Mouse (Mus musculus) cerebellum, adult 11-12 months (tissue): ENCODE data around the gene Lpar6.

Experiments used
- DNase-seq: peaks from one replicate; pipeline ENCODE4 v3.0.0; 2022

Gene Lpar6

DNA sequence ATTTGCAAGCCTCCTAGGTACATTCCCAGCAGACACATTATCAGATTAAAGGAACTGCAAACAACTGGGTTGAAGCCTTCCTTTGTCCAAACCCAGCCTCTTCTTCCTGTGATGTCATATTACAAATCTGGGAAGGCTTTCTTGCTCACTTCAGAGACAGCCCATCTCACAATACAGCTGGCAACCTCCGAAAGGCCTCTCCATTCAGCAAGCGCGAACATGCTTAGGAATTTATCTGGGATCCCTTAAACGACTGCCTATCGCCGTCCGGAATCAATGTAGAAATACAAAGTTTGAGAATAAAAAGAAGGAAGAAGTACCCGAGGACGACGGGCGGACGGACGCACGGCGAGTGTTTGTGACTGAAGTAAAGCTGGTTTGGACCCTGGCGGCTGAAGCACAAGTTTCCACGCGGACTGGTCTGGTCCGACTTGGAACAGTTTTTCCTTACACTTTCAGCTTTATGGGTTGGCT is at the start of gene Lpar6:
TSS of gene Lpar6 (plus strand) at position 48 of the 474 bp plus-strand sequence.
- DNase-seq = no peak

DNA sequence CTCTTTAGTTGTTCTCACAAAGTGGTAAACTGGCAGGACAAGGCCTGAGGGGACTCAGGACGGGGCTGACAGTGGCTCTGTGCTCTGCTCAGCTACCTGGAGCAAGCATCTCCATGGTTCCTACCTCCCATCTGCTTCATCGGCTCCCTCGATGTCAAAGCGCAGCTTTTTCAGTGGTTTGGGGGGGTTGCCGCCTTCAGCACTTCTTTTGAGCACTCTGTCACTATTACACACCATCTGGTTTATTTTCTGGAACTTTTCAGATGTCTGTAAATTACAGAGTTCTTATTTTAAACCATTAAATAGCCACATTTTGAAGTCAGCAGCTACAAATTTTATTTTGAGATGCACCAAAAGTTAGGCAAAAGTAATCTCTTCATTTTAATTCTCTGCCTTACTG is 38.6 kb upstream of the Lpar6 start:
- no peak for DNase-seq

DNA sequence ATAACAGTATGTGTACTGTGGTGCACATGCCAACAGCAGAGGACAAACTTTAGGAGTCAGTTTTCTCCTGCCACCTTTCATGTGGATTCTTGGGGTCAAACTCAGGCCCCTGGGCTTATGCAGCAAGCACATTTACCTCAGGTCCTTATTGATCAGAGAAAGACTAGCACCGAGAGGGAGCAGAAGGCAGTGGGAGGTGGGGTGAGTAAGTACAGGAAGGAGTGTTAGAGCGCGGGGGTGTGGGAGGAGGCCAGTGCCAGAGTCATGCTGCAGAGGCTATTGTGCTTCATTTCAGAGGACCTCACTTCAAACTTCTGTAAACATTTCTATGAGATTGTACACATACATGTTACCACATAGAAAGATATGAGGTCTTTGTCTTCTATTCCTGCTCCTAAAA is 36.2 kb upstream of the Lpar6 start:
- no peak for DNase-seq

DNA sequence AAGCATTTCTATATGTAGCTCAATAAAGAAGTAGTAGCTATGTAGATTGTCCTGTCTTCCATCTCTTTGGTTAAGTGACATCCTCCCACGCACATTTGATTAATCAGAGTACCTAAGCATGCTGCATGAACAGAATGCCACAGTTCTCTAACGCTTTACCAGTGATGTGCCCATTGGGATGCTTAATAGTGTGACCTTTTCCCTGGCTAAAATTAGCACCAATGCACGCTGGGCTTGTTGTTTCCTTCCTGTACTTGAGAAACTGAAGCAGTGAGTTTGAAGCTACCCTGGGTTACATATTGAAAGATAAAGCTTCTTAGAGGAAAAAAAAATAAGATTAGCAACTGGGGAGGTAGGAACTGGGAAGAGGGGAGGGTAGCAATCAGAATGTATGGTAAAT is 33.7 kb upstream of the Lpar6 start:
- DNase-seq = no peak

DNA sequence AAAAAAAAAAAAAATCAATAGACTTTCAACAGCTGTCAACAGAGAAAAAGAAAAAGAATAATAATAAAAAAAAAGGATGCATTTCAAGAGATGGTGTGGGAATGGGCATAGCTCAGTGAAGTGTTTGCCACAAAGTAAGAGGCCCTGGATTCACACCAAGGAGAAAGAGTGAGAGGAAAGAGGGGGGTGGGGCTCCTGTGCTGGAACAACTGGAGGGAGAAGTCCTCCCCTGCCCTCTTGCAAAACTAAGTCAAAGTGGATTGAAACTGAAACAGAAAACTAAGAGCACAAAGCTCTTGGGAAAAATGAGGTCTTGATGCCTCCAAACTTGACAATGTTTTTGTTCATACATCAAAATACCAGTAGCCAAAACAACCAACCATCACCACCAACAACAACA is 28.4 kb upstream of the Lpar6 start:
- no peak for DNase-seq

DNA sequence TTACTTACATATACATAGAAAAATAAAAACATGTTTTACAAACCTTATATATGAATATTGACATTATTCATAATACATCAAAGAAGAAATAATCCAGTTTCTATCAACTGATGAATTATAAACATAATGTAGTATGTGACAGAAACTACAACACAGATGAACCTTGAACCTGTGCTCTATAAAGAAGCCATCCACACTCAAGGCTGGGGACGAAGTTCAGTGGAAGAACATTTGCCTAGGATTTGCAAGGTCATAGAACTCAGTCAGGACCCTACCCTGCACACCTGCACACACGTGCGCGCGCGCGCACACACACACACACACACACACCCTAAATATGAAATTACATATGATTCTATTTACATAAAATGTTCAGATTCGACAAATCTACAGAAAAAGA is 27.5 kb upstream of the Lpar6 start:
- DNase-seq = no peak

DNA sequence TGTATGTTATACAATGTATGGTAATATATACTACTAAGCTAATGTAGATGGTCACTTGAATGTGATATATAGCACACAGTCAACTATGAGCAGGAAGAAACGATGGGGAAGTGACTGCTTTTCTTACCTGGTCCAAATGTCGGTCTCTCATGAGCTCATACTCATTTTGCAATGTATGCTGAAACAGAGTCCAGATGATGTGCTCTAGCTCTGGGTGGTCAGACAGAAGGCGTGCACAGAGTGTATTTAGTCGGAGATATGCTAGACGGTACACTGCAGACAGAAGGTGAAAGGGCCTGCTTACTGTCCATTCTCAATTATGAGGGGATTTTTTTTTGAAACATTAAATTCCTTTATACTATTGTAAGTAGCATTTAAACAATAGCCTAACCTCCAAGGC is 26.2 kb upstream of the Lpar6 start:
- no peak for DNase-seq

DNA sequence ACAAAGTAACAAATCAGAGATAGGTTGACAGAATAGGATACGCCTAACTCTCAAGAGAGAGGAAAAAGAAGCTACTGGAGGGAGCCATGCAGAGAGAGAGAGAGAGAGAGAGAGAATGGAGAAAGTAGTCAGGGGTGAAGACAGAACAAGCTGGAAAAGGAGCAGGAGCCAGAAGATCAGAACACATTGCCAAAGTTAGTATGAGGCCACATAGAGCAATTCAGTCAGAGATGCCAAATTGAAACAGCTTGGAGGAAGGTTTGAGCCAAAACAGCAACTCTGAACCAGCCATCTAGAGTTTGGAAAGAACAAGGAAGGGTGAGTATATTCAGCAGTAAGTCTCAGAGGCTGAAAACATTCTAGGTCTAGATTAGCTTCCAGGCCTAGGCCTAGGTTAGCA is 20.6 kb upstream of the Lpar6 start:
- DNase-seq = peak; percentile 28

DNA sequence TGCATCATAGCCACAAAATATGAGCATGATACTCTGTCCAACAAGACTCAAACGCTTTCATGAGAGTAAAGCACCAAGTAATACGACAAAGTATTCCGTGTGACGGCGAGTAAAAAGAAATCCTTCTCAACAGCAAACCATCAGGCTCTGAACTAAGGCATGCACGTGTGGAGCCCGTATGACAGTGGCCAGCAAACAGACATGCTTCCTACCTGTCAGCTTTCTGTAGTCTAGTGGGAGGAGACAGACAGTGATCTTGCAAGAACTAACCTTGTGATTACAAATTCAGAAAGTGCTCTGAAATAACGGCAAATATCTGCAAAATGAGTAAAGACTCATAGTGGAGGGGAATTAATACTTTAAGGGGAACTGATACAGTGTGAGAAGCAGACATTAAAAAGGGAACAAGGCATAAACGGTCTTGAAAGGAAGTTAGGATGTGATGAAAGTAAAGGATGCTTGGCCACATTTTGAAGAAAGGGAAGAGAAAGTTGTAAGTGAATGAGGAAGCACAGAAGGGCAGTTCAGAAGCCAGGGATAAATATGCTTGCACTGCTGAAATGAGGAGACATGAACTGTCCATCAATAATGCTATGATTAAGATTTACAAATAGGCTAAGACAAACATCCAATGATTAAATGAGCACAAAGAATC is 15.3 kb upstream of the Lpar6 start:
- DNase-seq = no peak

DNA sequence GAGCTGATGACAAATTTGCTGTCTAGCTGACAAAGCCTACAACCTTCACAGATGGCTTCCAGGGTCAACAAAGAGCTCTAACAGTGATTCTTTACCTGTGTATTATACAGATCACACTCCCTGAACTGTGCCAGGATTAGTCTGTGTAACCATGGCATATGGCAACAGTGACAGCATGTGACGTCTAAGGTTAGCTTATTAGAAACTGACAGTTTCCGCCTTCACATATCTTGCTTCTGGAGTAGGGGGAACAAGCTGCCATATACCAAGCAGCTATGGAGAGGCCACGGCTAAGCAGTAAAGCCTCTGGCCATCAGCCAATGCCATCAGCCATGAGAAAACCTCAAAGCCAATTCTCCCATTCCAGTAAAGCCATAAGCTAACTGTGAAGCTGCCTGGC is 11.3 kb upstream of the Lpar6 start:
- DNase-seq = peak; percentile 29

DNA sequence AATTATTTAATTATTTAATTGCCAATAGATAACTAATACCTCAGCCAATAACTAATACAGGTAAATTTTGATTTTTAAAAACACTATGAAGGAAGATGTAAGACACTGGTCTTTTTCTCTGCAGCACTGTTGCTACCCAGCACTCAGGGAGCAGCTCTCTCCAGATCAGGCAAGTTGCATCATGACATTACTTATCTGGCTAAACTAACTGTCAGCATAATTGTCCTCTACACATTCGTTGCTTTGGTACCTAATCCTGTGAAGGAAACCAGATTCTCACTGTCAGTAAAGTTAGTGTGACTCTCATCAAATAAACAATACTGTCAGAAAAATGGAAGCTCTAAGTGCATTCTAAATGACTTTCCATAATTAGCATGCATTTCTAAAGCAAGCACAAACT is 10.8 kb upstream of the Lpar6 start:
- no peak for DNase-seq

DNA sequence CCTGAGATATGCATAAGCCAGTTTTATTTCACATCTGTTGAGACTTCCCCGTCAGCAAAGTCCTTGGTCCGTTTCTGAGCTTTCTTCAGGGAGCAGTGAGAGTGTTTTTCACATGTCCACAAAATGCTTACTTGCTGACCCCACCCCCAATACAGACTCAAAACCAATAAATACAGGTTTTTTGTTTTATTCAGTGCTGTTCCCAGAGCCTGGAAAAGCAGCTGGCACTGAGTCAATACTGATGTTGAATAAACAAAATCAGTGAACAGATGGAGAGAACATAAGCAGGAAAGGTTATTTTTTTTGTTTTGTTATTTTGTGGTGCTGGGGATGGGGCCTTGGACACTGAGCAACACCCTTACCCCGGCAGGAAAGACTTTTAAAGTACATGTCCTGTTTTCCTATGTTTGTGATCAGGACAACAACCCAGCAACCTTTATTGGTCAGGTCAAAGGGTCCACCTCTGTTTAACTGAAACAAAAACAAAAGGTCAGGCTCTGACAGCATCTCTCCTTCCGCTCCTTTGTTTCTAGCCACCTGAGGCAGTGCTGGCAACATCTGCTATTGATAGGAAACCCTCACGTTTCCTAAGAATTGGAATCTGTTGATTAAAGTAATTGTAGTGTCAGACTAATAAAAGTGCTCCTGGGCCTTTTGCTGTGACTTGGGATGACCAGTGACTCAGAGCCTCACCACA is 6.3 kb upstream of the Lpar6 start:
- no peak for DNase-seq

DNA sequence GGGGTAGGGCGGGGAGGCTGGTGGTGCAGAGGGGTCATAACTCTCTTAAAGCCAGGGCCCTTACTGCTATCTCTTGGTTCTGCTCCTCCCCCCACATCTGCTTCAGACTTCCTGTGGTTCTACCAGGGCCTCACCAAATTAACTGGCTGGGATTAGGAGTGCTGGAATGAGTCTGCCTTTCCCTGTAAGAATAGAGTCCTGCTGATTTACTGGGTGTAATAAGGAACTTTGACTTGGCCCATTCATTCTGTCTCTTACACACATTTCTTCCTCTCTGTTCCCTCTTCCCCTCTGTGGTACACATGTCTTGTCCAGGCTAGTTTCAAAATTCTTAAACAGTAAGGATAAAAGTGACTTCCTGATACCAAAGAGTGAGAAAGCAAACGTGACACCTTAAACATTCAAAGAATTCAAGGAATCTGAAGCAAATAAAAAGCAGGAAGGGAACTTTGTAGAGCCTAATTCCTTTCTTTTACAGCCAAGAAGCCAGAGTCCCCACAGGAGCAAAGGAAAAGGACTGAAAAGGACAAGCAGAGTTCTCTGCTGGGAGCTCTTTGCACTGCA is 3.1 kb upstream of the Lpar6 start:
- no peak for DNase-seq

DNA sequence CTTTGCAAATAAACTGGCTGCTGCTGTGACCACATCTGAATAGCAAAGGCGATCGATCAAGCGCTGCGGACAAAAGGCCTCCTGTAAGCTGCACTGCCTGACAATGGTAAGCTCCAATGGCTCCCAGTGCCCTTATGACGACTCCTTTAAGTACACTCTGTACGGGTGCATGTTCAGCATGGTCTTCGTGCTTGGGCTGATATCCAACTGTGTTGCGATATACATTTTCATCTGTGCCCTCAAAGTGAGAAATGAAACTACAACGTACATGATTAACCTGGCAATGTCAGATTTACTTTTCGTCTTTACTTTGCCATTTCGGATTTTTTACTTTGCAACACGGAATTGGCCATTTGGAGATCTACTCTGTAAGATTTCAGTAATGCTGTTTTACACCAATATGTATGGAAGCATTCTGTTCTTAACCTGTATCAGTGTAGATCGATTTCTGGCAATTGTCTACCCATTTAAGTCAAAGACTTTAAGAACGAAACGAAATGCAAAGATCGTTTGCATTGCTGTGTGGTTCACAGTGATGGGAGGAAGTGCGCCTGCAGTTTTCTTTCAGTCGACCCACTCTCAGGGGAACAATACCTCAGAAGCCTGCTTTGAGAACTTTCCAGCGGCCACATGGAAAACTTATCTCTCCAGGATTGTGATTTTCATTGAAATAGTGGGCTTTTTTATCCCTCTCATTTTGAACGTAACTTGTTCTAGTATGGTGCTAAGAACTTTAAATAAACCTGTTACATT is 979 bp downstream of the Lpar6 start:
- no peak for DNase-seq

DNA sequence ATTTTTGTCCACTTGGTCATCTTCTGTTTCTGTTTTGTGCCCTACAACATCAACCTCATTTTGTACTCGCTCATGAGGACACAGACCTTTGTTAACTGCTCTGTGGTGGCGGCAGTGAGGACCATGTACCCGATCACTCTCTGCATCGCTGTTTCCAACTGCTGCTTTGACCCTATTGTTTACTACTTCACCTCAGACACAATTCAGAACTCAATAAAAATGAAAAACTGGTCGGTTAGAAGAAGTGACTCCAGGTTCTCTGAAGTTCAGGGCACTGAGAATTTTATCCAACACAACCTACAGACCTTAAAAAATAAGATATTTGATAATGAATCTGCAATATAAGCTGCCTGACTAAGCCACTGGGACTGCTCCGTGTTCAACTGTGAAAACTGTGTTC is 1.6 kb downstream of the Lpar6 start:
- no peak for DNase-seq

DNA sequence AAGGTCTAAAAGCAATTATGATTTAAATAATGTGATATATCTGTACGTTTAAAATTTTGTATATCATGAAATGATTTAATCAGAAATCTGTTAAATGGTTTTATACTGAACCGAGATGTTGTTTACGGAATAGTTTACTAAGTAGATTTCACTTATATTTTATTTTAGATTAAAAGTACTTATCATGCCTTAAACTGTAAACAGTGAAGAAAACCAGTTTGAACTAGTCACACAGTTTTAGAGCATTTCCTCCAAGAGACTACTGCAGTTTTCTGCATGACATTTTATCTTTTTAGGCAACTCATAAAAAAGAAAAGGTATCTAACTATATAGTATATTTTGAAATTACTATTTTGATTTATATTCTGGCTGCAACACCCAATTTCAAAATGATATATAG is 2.2 kb downstream of the Lpar6 start:
- no peak for DNase-seq

DNA sequence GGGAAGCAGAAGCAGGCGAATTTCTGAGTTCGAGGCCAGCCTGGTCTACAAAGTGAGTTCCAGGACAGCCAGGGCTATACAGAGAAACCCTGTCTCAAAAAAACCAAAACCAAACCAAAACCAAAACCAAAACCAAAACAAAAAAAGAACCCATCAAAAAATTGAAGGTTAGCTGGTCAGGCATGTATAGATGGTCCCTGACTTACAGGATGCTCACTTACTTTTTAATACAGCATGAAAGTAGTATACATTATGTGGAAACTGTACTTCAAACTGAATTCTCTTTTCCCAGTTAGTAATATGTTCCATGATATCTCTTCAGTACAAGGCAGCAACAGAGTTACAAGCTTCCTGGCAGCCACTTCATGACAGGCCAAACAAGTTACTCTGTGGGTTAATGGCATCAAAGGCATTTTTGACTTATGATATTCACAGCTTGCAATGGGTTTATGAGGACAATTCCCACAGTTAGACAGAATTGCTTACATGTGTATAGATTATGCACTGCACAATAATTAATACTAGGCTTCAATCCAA is 6.4 kb downstream of the Lpar6 start:
- DNase-seq = no peak

DNA sequence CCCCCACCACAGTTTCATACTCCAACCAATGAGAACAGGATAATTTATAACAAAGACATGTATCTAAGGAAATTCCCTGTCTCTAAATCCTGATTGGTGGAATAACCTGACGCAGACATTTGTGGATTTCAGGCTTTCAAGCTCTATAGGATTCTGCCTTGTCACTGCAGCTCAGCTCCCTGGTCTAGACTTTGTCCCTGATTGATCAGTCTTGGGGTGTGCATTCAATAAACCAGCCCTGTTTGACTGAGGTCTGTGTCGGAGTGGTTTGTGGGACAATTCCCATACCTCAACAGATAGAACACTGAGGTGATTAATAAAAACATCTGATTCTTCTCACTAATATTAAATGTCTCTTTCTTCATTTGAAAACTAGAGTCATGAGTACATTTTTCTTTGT is 12.4 kb downstream of the Lpar6 start:
- DNase-seq = no peak

DNA sequence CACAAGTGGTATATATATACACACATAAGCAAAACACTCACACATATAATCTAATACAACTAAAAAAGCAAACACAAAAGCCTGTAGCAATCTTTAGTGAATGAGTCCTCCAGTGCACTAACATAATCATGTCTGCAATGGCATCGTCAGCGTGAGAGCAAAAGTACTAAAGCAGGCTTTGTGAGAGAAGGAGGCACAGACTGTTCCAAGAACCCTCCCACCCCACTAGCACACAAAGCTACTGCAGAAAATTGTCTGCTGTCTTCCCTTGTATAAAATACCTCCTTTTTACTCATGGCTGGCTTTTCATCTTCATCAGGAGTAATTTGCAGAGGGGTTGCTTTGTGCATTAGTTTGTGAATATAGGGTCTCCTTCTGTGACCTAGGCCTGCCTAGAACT is 14.6 kb downstream of the Lpar6 start:
- DNase-seq = no peak

DNA sequence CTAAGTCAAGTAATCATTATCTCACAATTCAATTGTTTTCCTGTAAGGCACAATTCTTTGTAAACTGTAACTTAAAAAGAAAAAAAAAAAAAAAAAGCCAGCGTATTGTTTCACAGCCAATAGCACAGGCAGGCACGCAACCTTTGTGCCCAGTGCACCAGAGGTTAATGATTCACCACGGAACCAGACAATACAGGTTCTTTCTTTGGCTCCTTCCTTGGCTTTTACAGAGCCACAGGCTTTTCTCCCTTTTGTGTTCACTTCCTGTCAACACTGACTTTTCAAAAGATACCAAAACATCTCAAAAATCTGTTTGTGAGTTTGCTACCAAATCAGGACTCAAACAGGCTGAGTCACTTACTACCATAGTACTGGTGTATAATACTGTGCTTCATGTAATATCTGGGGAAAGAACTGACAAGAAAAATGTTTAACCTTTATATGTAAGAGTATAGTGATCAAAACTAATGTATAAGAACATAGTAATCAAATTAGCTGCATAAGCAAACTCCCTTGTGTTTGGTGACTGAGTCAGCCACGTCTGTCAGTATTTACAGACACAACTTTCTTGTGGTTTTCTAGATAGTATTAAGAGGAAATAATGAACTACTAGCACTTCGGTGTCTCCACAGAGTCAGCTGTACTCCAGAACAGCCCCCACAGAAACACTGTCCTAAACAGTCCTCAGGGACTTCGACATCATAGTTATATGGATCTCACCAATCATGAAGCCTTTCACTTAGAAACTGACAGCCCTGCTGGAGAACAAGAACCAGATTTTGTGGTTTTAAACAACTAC is 16.0 kb downstream of the Lpar6 start:
- DNase-seq = no peak

DNA sequence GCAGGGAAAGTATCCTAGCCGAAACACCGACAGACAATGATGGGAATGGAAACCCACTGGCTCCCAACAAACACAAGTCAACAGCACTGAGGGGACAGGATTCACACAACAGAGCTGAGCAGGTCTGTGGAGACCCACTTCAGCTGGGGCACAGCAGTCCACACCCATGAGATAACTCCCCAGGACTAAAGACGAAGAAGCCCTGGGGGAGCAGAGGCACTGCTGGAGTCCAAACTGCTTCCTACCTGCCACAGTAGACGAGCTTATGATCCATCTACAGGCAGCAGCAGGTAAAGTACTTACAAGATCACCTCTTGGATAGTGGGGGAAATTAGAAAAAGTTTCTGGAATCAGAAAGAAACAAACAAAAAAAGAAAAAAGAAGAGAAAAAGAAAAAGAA is 16.7 kb downstream of the Lpar6 start:
- DNase-seq = no peak

DNA sequence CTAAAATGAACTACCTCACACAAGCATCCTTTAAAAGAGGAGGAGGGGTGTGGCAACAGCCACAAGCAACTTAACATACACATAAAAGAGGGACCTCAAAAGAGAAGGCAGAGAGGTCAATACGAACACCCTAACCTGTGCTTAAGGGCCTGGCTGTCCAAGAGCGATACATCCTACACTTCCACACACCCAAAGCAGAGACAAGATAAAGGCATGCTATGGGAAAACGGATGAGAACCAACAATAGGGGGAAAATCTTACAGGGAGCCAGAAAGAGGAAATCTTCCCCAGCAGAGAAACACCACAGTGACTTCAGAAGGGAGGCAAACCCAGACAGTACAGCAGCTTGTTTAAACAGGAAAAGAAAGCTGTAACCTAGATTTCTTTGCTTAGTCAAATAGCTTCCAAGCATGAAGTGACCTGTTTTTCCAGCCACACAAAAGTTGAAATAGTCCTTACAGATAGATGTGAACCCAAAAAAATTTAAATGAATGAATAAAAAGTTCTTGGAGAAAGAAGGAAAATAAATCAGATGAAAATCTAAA is 17.8 kb downstream of the Lpar6 start:
- DNase-seq = no peak
